Mouse (Mus musculus) hindbrain, embryonic 12.5 days (tissue): ENCODE results near the gene Plcb3. TPM values are rescaled to one million over a fixed set of nuclear protein-coding genes. Genes with fewer than 3 reads are reported as not detected.
"Not testable (repeated sequence)": the region's sequence is repeated elsewhere in the genome, so short reads cannot be mapped to it uniquely, and the experiment has no call there.

Experiments used
- ATAC-seq: fragments of 200-750 bp; cut with Nextera tagmentation; 2 replicates; pipeline ENCODE4 v1.8.0; 2017; ENCODE audit warnings: moderate TSS enrichment; ENCODE audit not compliant: low FRiP score
- H3K27ac ChIP-seq: fragments of 300-500 bp; sonication (generic); 2 replicates; pipeline ENCODE4 v1.5.1; 2016; ENCODE audit warnings: mild to moderate bottlenecking
- H3K27me3 ChIP-seq: fragments of 300-500 bp; sonication (generic); 2 replicates; pipeline ENCODE4 v1.6.1; 2016; ENCODE audit warnings: mild to moderate bottlenecking
- H3K36me3 ChIP-seq: fragments of 300-500 bp; sonication (generic); 2 replicates; pipeline ENCODE4 v1.6.1; 2016; ENCODE audit warnings: mild to moderate bottlenecking
- H3K4me1 ChIP-seq: fragments of 300-500 bp; sonication (generic); 2 replicates; pipeline ENCODE4 v1.6.1; 2016
- H3K4me2 ChIP-seq: fragments of 300-500 bp; sonication (generic); replicated peaks from 2 replicates; pipeline ENCODE4 v1.6.1; 2016; ENCODE audit warnings: mild to moderate bottlenecking
- H3K4me3 ChIP-seq: fragments of 300-500 bp; sonication (generic); 2 replicates; pipeline ENCODE4 v1.5.1; 2016; ENCODE audit warnings: mild to moderate bottlenecking
- H3K9ac ChIP-seq: fragments of 300-500 bp; sonication (generic); 2 replicates; pipeline ENCODE4 v1.6.1; 2016; ENCODE audit warnings: mild to moderate bottlenecking, moderate library complexity
- H3K9me3 ChIP-seq: fragments of 300-500 bp; sonication (generic); replicated peaks from 2 replicates; pipeline ENCODE4 v1.6.1; 2016; ENCODE audit warnings: mild to moderate bottlenecking
- WGBS: fragments of 180-500 bp; shearing (Covaris S2); methylation state at CpG from one replicate; pipeline ENCODE4 v1.1.7; 2016; 5-methylcytosine and 5-hydroxymethylcytosine counted together
- polyA plus RNA-seq: library from polyadenylated mRNA; unstranded; fragments of >200 nt; fragmentation: Nextera tagmentation; extraction: Ambion mirVana; gene quantifications from 2 replicates; pipeline ENCODE4 v1.2.1, GENCODE M21; 2016

The Plcb3 gene
- polyA plus RNA-seq, 1 experiment from 2014 or later = 27.9 TPM

DNA sequence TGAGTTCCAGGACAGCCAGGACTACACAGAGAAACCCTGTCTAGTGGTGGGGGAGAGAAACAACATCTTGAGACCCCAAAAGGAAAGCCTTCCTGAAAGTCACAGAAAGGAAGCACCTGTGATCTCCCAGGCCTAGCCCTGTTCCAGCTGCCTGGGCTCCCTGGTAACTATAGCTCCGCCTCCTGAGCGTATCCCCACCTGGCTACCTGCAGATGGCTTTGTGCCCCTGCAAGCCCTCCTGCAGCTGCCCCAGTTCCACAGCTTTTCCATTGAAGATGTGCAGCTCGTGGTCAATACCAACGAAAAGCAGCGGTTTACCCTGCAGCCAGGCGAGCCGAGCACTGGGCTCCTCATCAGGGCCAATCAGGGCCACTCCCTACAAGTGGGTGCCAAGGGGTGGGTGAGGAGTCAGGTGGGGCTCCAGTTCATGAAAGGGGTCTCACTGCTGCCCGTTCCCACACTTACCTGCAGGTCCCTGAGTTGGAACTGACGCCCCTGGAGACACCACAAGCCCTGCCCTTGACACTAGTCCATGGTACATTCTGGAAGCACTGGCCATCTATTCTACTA is 21.5 kb upstream of the Plcb3 start:
- Histone ChIP-seq H3K4me1 (peaks cover 35% of the 10 kb centered on the region), H3K9me3 (no peaks in the 10 kb centered on the region), H3K4me3 (no peak overlapping the region), H3K27ac (no peak overlapping the region), H3K27me3 (no peaks in the 10 kb centered on the region), H3K9ac (peak overlapping the region; percentile 18; the same call in 1 of the 2 replicates), H3K4me2 (no peak overlapping the region), H3K36me3 (peaks cover 25% of the 10 kb centered on the region)
- ATAC-seq = no peak
- WGBS = 88% methylated on average over 9 of the region's 9 CpGs

- Histone ChIP-seq H3K9ac (peak within 1 kb of the TSS; percentile 71), H3K4me2 (peak within 1 kb of the TSS; percentile 80), H3K36me3 (peaks cover 25% of the 10 kb centered on the region), H3K27ac (peak within 1 kb of the TSS; percentile 79), H3K9me3 (no peaks in the 10 kb centered on the region), H3K4me3 (peak within 1 kb of the TSS; percentile 54), H3K27me3 (no peaks in the 10 kb centered on the region), H3K4me1 (peaks cover 42% of the 10 kb centered on the region)
- 1% methylated on average over 24 of the region's 24 CpGs for WGBS
- ATAC-seq = peak; percentile 73
Observed at GRCm38 (mm10) chr19:6996006-6996405, 19.7 kb upstream of the Plcb3 start, which contains the start of the genes Nudt22 and Trpt1. Gene Nudt22, minus strand, starts transcription at chr19:6996117. Gene Trpt1, plus strand, starts transcription at chr19:6996131.

DNA sequence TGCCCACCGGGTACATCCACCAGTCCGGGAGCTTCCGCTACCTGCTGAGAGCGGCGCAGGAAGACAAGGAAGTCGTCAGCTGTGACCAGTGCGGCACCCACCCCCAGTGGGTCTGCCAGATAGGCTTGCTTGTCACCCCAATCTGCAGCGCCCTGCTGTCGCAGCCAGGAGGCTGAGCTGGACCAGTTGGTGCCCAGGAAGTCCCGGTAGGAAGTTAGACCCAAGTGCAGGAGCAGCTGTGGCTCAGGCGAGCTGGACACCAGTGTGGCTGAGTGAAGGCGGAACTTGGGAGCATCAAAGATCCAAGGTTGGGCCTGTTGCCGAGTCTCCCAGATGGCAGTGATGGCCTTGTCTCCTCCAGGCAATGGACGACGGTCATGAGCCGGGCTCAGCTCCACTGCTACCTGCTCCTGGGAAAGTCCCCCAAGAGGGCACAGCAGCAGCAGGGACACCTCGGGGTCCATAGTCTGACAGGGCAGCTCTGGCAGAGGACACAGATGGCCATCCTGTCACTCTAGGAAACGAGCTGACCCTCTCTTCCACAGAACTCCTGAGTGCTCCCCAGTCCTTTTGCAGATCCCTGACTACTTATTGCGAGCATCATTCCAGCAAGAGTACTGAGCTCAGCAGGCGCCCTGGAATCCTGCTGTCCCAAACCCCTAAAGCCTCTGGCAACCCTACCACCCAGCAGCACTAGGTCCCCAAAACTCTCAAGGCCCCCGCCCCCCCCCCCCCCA is 19.2 kb upstream of the Plcb3 start:
- ATAC-seq = no peak
- H3K9ac ChIP-seq = peak overlapping the region; percentile 71
- H3K4me2 ChIP-seq = peak overlapping the region; percentile 80
- 52% methylated on average over 21 of the region's 21 CpGs for WGBS
- H3K4me1 ChIP-seq = peaks cover 42% of the 10 kb centered on the region
- peaks cover 24% of the 10 kb centered on the region for H3K36me3 ChIP-seq
- H3K4me3 ChIP-seq = peak overlapping the region; percentile 54
- no peaks in the 10 kb centered on the region for H3K27me3 ChIP-seq
- H3K27ac ChIP-seq = no peak overlapping the region
- no peaks in the 10 kb centered on the region for H3K9me3 ChIP-seq

DNA sequence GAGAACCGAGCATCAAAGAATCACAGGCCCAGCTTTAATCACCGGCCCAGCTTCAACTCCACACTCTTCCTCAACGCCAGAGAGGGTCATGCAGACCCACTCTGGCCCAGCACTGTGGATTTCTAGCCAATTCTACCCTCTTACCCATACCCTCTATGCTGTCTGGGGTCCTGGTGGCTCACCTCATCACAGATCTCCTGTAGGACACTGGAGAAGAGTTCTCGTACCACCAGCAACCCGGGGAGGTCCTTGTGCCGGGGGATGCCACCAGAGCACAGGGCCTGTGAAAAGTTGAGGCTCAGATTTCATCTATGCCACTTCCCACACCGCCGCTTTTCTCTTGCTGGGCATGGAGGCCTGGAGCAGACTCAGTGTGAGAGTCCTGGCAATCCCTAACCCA is 18.2 kb upstream of the Plcb3 start:
- Histone ChIP-seq H3K27ac (no peak overlapping the region), H3K36me3 (peaks cover 15% of the 10 kb centered on the region), H3K9me3 (no peaks in the 10 kb centered on the region), H3K9ac (peak overlapping the region; percentile 71; the same call in 1 of the 2 replicates), H3K4me3 (no peak overlapping the region), H3K4me1 (peaks cover 42% of the 10 kb centered on the region), H3K27me3 (no peaks in the 10 kb centered on the region), H3K4me2 (peak overlapping the region; percentile 80; the same call in 1 of the 2 replicates)
- 86% methylated on average over 8 of the region's 8 CpGs for WGBS
- no peak for ATAC-seq

- Histone ChIP-seq H3K27me3 (no peaks in the 10 kb centered on the region), H3K9me3 (no peaks in the 10 kb centered on the region), H3K4me1 (peaks cover 42% of the 10 kb centered on the region), H3K4me3 (no peak overlapping the region), H3K27ac (no peak overlapping the region), H3K9ac (no peak overlapping the region), H3K4me2 (no peak overlapping the region), H3K36me3 (peaks cover 10% of the 10 kb centered on the region)
- WGBS = 87% methylated on average over 8 of the region's 8 CpGs
- no peak for ATAC-seq
Observed at GRCm38 (mm10) chr19:6994002-6994401, 17.7 kb upstream of the Plcb3 start.

GRCm38 (mm10) chr19:6993011-6993770 is 16.9 kb upstream of the Plcb3 start:
- peaks cover 43% of the 10 kb centered on the region for H3K4me1 ChIP-seq
- peak overlapping the region; percentile 57 for H3K9ac ChIP-seq
- WGBS = 64% methylated on average over 14 of the region's 14 CpGs
- ATAC-seq = no peak; the same call in 1 of the 2 replicates
- peak overlapping the region; percentile 51 for H3K4me3 ChIP-seq
- peak overlapping the region; percentile 53; the same call in 1 of the 2 replicates for H3K27ac ChIP-seq
- H3K36me3 ChIP-seq = peaks cover 2% of the 10 kb centered on the region; the same call in 1 of the 2 replicates
- H3K4me2 ChIP-seq = peak overlapping the region; percentile 88
- no peaks in the 10 kb centered on the region for H3K27me3 ChIP-seq
- H3K9me3 ChIP-seq = no peaks in the 10 kb centered on the region

GRCm38 (mm10) chr19:6992011-6992858 is 16.0 kb upstream of the Plcb3 start, which contains the start of gene Dnajc4:
Gene Dnajc4, minus strand, starts transcription at chr19:6992572.
- peak; percentile 92 for ATAC-seq
- Histone ChIP-seq H3K4me1 (peaks cover 50% of the 10 kb centered on the region), H3K27ac (peak within 1 kb of the TSS; percentile 53; the same call in 1 of the 2 replicates), H3K36me3 (no peaks in the 10 kb centered on the region), H3K9me3 (no peaks in the 10 kb centered on the region), H3K9ac (peak within 1 kb of the TSS; percentile 68), H3K4me3 (peak within 1 kb of the TSS; percentile 51), H3K27me3 (no peaks in the 10 kb centered on the region), H3K4me2 (peak within 1 kb of the TSS; percentile 88)
- WGBS = 3% methylated on average over 37 of the region's 37 CpGs

GRCm38 (mm10) chr19:6991166-6991565 is 14.9 kb upstream of the Plcb3 start:
- not testable (repeated sequence) for H3K36me3 ChIP-seq, H3K9ac ChIP-seq, H3K27me3 ChIP-seq, H3K9me3 ChIP-seq, H3K4me2 ChIP-seq, H3K27ac ChIP-seq, ATAC-seq, H3K4me3 ChIP-seq
- 89% methylated on average over 6 of the region's 6 CpGs for WGBS
- H3K4me1 ChIP-seq = peaks cover 50% of the 10 kb centered on the region

DNA sequence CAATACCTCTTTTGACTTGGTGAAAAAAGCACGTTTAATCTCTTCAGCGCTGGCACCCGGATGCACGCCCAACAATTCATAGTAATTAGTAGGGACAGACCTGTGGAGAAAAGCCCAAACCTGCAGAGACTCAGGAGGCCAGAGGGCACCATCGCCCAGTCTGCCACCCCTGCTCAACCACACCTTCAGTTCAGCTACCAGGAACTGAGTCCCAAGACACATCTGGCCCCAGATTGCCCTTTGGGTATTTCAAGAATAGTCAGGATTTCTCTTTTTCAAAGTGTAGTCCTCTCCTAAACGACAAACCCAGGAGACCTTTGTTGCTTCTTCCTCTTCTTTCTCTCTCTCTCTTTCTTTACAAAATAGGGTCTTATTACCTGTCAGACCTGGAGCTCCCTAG is 14.4 kb upstream of the Plcb3 start:
- no peaks in the 10 kb centered on the region for H3K9me3 ChIP-seq
- WGBS = 93% methylated on average over 6 of the region's 6 CpGs

DNA sequence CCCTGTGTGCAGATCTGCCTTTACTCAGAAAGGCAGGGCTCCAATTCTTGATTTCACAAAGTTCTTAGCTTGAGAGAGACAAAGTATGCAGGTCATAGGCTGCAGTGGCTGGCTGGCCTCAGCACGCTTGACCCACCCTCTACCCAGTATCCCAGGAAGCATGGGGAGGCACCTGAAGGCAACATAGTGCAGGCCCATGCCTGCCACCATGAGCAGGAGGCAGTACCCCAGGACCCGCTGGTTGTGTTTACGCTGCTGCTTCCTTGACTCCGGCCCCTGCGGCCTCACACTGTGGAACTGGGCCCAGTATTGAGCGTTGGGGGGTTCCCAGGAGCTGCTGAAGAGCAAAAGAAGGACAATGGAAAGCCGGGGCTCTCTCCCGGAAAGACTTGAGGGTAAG is 13.0 kb upstream of the Plcb3 start:
- no peak overlapping the region for H3K4me3 ChIP-seq
- ATAC-seq = no peak
- H3K4me1 ChIP-seq = peaks cover 37% of the 10 kb centered on the region
- H3K4me2 ChIP-seq = no peak overlapping the region
- no peaks in the 10 kb centered on the region for H3K27me3 ChIP-seq
- peaks cover 5% of the 10 kb centered on the region; the same call in 1 of the 2 replicates for H3K36me3 ChIP-seq
- H3K9me3 ChIP-seq = no peaks in the 10 kb centered on the region
- no peak overlapping the region for H3K27ac ChIP-seq
- WGBS = 83% methylated on average over 8 of the region's 8 CpGs
- no peak overlapping the region for H3K9ac ChIP-seq

More for the DNA sequence above, 14.4 kb upstream of the Plcb3 start:
- Histone ChIP-seq H3K27ac (no peak overlapping the region), H3K4me3 (no peak overlapping the region), H3K4me2 (no peak overlapping the region), H3K27me3 (no peaks in the 10 kb centered on the region), H3K4me1 (peaks cover 51% of the 10 kb centered on the region), H3K9ac (no peak overlapping the region), H3K36me3 (no peaks in the 10 kb centered on the region)
- ATAC-seq = no peak

DNA sequence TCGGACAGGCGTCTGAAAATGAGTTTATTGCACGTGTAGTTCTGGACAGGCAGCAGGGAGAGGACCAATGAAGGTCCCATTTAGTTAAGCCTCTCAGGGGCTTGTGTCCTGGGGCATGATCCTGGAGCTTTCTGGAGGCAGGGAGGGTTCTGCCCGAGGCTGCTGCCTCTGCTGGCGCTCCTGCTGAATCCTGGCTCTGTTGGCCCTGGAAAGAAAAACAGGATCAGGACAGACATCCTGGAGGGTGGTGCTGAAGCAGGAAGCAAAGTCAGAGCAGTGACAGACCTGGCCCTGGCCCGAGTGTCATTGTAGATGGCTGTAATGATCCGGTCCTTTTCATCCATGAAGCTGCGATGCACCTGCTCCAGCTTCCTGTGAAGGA is 11.6 kb upstream of the Plcb3 start:
- peak overlapping the region; percentile 94 for H3K4me2 ChIP-seq
- H3K9me3 ChIP-seq = no peaks in the 10 kb centered on the region
- peaks cover 29% of the 10 kb centered on the region for H3K4me1 ChIP-seq
- peaks cover 7% of the 10 kb centered on the region; the same call in 1 of the 2 replicates for H3K36me3 ChIP-seq
- no peak for ATAC-seq
- peak overlapping the region; percentile 88 for H3K4me3 ChIP-seq
- 9% methylated on average over 8 of the region's 8 CpGs for WGBS
- H3K27ac ChIP-seq = peak overlapping the region; percentile 76
- H3K27me3 ChIP-seq = no peaks in the 10 kb centered on the region
- peak overlapping the region; percentile 98 for H3K9ac ChIP-seq
